Comparison of ENCODE assay signal across 17 mouse cellular contexts in the genomic region with DNA sequence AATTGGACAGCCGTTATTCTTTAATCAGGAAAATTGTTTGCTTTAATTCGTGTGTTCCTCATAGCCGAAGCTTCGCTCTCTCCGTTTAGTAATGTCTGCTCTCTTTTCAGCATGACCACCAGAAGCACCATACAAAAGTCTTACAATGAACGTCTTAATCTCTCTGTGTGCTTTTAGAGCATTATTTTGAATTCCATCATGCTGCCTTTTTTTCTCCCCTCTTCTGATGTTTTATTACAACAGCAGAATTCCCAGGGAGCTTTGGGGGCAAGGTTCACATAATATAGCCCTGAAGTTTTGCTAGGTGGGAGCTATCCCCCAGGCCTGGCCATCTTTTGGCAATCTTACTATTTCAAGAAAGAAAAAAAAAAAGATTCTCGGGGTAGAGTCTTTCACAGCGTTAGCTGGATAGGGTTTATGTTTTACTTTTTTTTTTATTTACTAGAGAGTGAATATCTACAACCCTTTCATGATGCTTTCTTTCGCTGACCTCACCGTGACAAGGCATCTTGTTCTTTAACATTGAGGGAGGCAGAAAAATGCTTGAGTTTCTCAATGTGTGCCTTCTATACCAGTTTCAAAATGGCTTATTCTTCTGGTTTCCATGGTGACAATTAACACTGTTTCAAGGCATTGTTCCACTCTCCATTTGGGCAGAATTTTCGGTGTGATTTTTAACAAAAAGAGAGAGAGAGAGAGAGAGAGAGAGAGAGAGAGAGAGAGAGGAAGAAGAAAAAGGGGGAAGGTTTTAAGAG.
DNase-seq lines count a peak whose midpoint lies in the region; ATAC-seq lines count a peak whose summit lies in the region.
"Had no signal": no experiment of that assay in that cellular context is flagged by ENCODE, and none has a peak within 500 bp of the region (broad histone marks: within the 10 kb centered on the region; RNA-seq: fewer than 3 reads in every experiment).

No protein-coding gene starts in this region.

- no peak overlapping the region for H3K4me3 ChIP-seq in forebrain, embryonic 11.5 days (ENCODE audit: low read depth, low read length)
- no peak overlapping the region for H3K4me3 ChIP-seq in hindbrain, embryonic 12.5 days
- no peak overlapping the region for H3K4me3 ChIP-seq in midbrain, embryonic 14.5 days (replicated peaks; ENCODE audit: low read depth, low read length)
- H3K4me3 ChIP-seq: heart, embryonic 15.5 days; intestine, embryonic 15.5 days; megakaryocyte, embryonic 14.5 days had no signal

- peaks cover 15% of the 10 kb centered on the region; the same call in 1 of the 2 replicates for H3K4me1 ChIP-seq in forebrain, embryonic 11.5 days (replicated peaks; ENCODE audit: control insufficient read depth, insufficient read depth, low read length)
- H3K4me1 ChIP-seq in hindbrain, embryonic 12.5 days = peaks cover 57% of the 10 kb centered on the region
- peaks cover 53% of the 10 kb centered on the region for H3K4me1 ChIP-seq in midbrain, embryonic 14.5 days (ENCODE audit: control insufficient read depth, insufficient read depth, low read length)
- H3K4me1 ChIP-seq: intestine, embryonic 15.5 days; megakaryocyte, embryonic 14.5 days had no signal

- H3K36me3 ChIP-seq in forebrain, embryonic 11.5 days (ENCODE audit: control insufficient read depth, insufficient read depth, low read length) = no peaks in the 10 kb centered on the region
- no peaks in the 10 kb centered on the region for H3K36me3 ChIP-seq in hindbrain, embryonic 12.5 days
- H3K36me3 ChIP-seq in midbrain, embryonic 14.5 days (ENCODE audit: control insufficient read depth, insufficient read depth, low read length) = no peaks in the 10 kb centered on the region
- H3K36me3 ChIP-seq: heart, embryonic 15.5 days; intestine, embryonic 15.5 days had no signal

- 9% methylated on average over 11 of the region's 11 CpGs for WGBS in forebrain, embryonic 11.5 days
- 21% methylated on average over 11 of the region's 11 CpGs for WGBS in hindbrain, embryonic 12.5 days
- WGBS in midbrain, embryonic 14.5 days = 2% methylated on average over 11 of the region's 11 CpGs

- H3K4me2 ChIP-seq in forebrain, embryonic 11.5 days (ENCODE audit: low read depth, low read length, severe bottlenecking) = peak overlapping the region; percentile 36; the same call in 1 of the 2 replicates
- H3K4me2 ChIP-seq in hindbrain, embryonic 12.5 days (replicated peaks) = peak overlapping the region; percentile 1; the same call in 1 of the 2 replicates
- peak overlapping the region; percentile 20 for H3K4me2 ChIP-seq in midbrain, embryonic 14.5 days (ENCODE audit: low read length)
- H3K4me2 ChIP-seq: heart, embryonic 15.5 days; intestine, embryonic 15.5 days; liver, embryonic 11.5 days had no signal

- no peaks in the 10 kb centered on the region for H3K27me3 ChIP-seq in forebrain, embryonic 11.5 days (ENCODE audit: control insufficient read depth, insufficient read depth, low read length)
- H3K27me3 ChIP-seq in hindbrain, embryonic 12.5 days = no peaks in the 10 kb centered on the region
- no peaks in the 10 kb centered on the region for H3K27me3 ChIP-seq in midbrain, embryonic 14.5 days (ENCODE audit: control insufficient read depth, insufficient read depth, low read length)
- H3K27me3 ChIP-seq: CH12.LX; heart, embryonic 15.5 days; intestine, embryonic 15.5 days; megakaryocyte, embryonic 14.5 days had no signal

- H3K9me3 ChIP-seq in forebrain, embryonic 11.5 days (ENCODE audit: control insufficient read depth, low read length) = no peaks in the 10 kb centered on the region
- H3K9me3 ChIP-seq in hindbrain, embryonic 12.5 days (replicated peaks) = no peaks in the 10 kb centered on the region
- H3K9me3 ChIP-seq in midbrain, embryonic 14.5 days (ENCODE audit: control insufficient read depth, low read length) = no peaks in the 10 kb centered on the region
- H3K9me3 ChIP-seq: heart, embryonic 15.5 days; intestine, embryonic 15.5 days; megakaryocyte, embryonic 14.5 days had no signal

- no peak for DNase-seq in forebrain, embryonic 11.5 days (ENCODE audit: low spot score)
- peak; percentile 72 for DNase-seq in midbrain, embryonic 14.5 days
- no peak for DNase-seq in left cerebral cortex, adult 11 months (ENCODE audit: low spot score)
- DNase-seq in gastrocnemius, postnatal 10 days = no peak
- DNase-seq in urinary bladder, postnatal 14 days (ENCODE audit: low spot score) = no peak
- DNase-seq: cerebellum, adult 8-10 months; gastrocnemius, postnatal 36 days; kidney, postnatal 10 days; layer of hippocampus, adult 9-11 months; right cerebral cortex, adult 18-20 months had no signal

- H3K9ac ChIP-seq in forebrain, embryonic 11.5 days (ENCODE audit: low read length) = peak overlapping the region; percentile 10; the same call in 1 of the 2 replicates
- H3K9ac ChIP-seq in hindbrain, embryonic 12.5 days = no peak overlapping the region
- no peak overlapping the region for H3K9ac ChIP-seq in midbrain, embryonic 14.5 days (replicated peaks; ENCODE audit: low read length)
- H3K9ac ChIP-seq: heart, embryonic 15.5 days; intestine, embryonic 15.5 days had no signal

- 0 out of 2 replicates have a peak, but pooled peaks have one; percentile 22 for ATAC-seq in forebrain, embryonic 11.5 days (replicated peaks; ENCODE audit: low FRiP score)
- ATAC-seq in hindbrain, embryonic 12.5 days (ENCODE audit: low FRiP score) = no peak
- no peak for ATAC-seq in midbrain, embryonic 14.5 days (ENCODE audit: low FRiP score, low TSS enrichment)
- ATAC-seq in cerebellum, adult (ENCODE audit: insufficient number of reproducible peaks, low FRiP score, low TSS enrichment) = no peak
- ATAC-seq: intestine, embryonic 15.5 days had no signal

- H3K27ac ChIP-seq in forebrain, embryonic 11.5 days (ENCODE audit: low read depth, low read length) = peak overlapping the region; percentile 92
- H3K27ac ChIP-seq in hindbrain, embryonic 12.5 days = peak overlapping the region; percentile 74
- peak overlapping the region; percentile 62; the same call in 1 of the 2 replicates for H3K27ac ChIP-seq in midbrain, embryonic 14.5 days (replicated peaks; ENCODE audit: low read depth, low read length)
- H3K27ac ChIP-seq: heart, embryonic 15.5 days; intestine, embryonic 15.5 days had no signal
